ENCODE assay signal across 14 mouse cellular contexts in the genomic region with DNA sequence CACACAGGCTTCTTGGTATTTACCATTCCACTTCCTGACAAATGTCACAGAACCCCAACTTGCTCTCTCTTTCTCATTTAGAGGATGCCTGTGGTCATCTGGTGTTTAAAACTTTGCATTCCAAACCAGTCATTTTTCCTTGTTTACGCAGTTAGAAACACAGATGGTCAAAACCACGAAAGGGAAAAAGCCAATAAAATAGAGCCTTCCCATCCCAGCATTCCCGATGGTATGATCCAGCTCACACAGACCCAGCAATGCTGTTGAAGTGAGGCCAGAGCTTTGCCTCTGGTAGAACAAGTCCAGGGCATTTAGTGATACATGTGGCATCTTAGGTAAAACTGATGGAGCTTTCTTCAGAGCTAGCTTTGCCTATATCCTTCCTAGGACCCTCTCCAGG. TPM values are rescaled to one million over a fixed set of nuclear protein-coding genes. Genes with fewer than 3 reads are reported as not detected.
A peak's percentile ranks its signal among the peaks of the same experiment; 100 is the strongest.
DNase-seq lines count a peak whose midpoint lies in the region; ATAC-seq and TF ChIP-seq lines count a peak whose summit lies in the region.
"Had no signal": no experiment of that assay in that cellular context is flagged by ENCODE, and none has a peak within 500 bp of the region (broad histone marks: within the 10 kb centered on the region; RNA-seq: fewer than 3 reads in every experiment).

No protein-coding gene starts in this region.

- peak overlapping the region; percentile 64 for H3K27ac ChIP-seq in kidney, adult 2 months (ENCODE audit: insufficient read depth, low read depth, low read length)
- no peak overlapping the region for H3K27ac ChIP-seq in kidney, embryonic 16.5 days (ENCODE audit: low read length)
- H3K27ac ChIP-seq in neural tube, embryonic 13.5 days (replicated peaks), result peak overlapping the region; percentile 72
- peak overlapping the region; percentile 58; the same call in 1 of the 2 replicates for H3K27ac ChIP-seq in hindbrain, embryonic 14.5 days
- H3K27ac ChIP-seq in stomach, postnatal 0 days (replicated peaks), result peak overlapping the region; percentile 67; the same call in 1 of the 2 replicates
- H3K27ac ChIP-seq: liver, embryonic 14.5 days had no signal

- WGBS in kidney, adult 2 months, result 56% methylated on average over 3 of the region's 3 CpGs
- WGBS in kidney, embryonic 16.5 days, result 58% methylated on average over 3 of the region's 3 CpGs
- 84% methylated on average over 3 of the region's 3 CpGs for WGBS in neural tube, embryonic 13.5 days
- 85% methylated on average over 3 of the region's 3 CpGs for WGBS in hindbrain, embryonic 14.5 days
- WGBS in stomach, postnatal 0 days, result 32% methylated on average over 3 of the region's 3 CpGs

- no peak overlapping the region for H3K9ac ChIP-seq in kidney, embryonic 16.5 days (replicated peaks; ENCODE audit: low read length)
- H3K9ac ChIP-seq in neural tube, embryonic 13.5 days, result no peak overlapping the region
- no peak overlapping the region for H3K9ac ChIP-seq in hindbrain, embryonic 14.5 days
- H3K9ac ChIP-seq in stomach, postnatal 0 days (ENCODE audit: low read length), result no peak overlapping the region
- H3K9ac ChIP-seq: liver, embryonic 14.5 days had no signal

- H3K4me1 ChIP-seq in kidney, adult 2 months (ENCODE audit: control insufficient read depth, insufficient read depth, low read length), result peaks cover 17% of the 10 kb centered on the region
- H3K4me1 ChIP-seq in kidney, embryonic 16.5 days (ENCODE audit: insufficient read depth, low read length), result no peaks in the 10 kb centered on the region
- peaks cover 9% of the 10 kb centered on the region for H3K4me1 ChIP-seq in neural tube, embryonic 13.5 days (replicated peaks)
- 0 out of 2 replicates have a peak, but pooled peaks cover 3% of the 10 kb centered on the region for H3K4me1 ChIP-seq in hindbrain, embryonic 14.5 days (replicated peaks; ENCODE audit: control insufficient read depth, insufficient read depth, low read length)
- H3K4me1 ChIP-seq in stomach, postnatal 0 days (replicated peaks; ENCODE audit: control insufficient read depth, insufficient read depth), result peaks cover 4% of the 10 kb centered on the region; the same call in 1 of the 2 replicates

- no peak for ATAC-seq in kidney, embryonic 16.5 days (ENCODE audit: low FRiP score, low TSS enrichment)
- no peak for ATAC-seq in neural tube, embryonic 13.5 days (ENCODE audit: low read depth)
- ATAC-seq in hindbrain, embryonic 14.5 days (ENCODE audit: low FRiP score), result no peak
- ATAC-seq in stomach, postnatal 0 days (ENCODE audit: low FRiP score, low TSS enrichment), result peak; percentile 42; the same call in 1 of the 2 replicates
- ATAC-seq in megakaryocyte progenitor cell, adult 5-6 weeks (replicated peaks; ENCODE audit: poor library complexity), result no peak

- no peak overlapping the region for H3K4me2 ChIP-seq in kidney, embryonic 16.5 days (replicated peaks; ENCODE audit: low read depth, low read length)
- no peak overlapping the region for H3K4me2 ChIP-seq in neural tube, embryonic 13.5 days
- H3K4me2 ChIP-seq in hindbrain, embryonic 14.5 days (replicated peaks), result no peak overlapping the region
- no peak overlapping the region for H3K4me2 ChIP-seq in stomach, postnatal 0 days (replicated peaks; ENCODE audit: low read depth)

- TF ChIP-seq EP300 in stomach, postnatal 0 days (optimal IDR thresholded peaks at IDR 0.05), result no peak

- no peak for TF ChIP-seq CTCF in kidney, adult 2 months (conservative IDR thresholded peaks at IDR 0.05; ENCODE audit: insufficient read depth, insufficient read length, low read depth, low read length)
- no peak for TF ChIP-seq CTCF in stomach, postnatal 0 days (IDR thresholded peaks at IDR 0.05; ENCODE audit: low read depth)

- H3K4me3 ChIP-seq in kidney, adult 2 months (ENCODE audit: insufficient read depth, low read depth, low read length), result no peak overlapping the region
- H3K4me3 ChIP-seq in kidney, embryonic 16.5 days (ENCODE audit: low read length), result no peak overlapping the region
- H3K4me3 ChIP-seq in neural tube, embryonic 13.5 days, result no peak overlapping the region
- no peak overlapping the region for H3K4me3 ChIP-seq in hindbrain, embryonic 14.5 days (replicated peaks; ENCODE audit: low read length)
- no peak overlapping the region for H3K4me3 ChIP-seq in stomach, postnatal 0 days (ENCODE audit: low read depth, low read length)

- no peaks in the 10 kb centered on the region for H3K27me3 ChIP-seq in kidney, adult 2 months (replicated peaks; ENCODE audit: control insufficient read depth, insufficient read depth, low read length)
- H3K27me3 ChIP-seq in kidney, embryonic 16.5 days (ENCODE audit: insufficient read depth, low read length), result no peaks in the 10 kb centered on the region
- no peaks in the 10 kb centered on the region for H3K27me3 ChIP-seq in neural tube, embryonic 13.5 days
- H3K27me3 ChIP-seq in hindbrain, embryonic 14.5 days (ENCODE audit: control insufficient read depth, insufficient read depth, low read length), result no peaks in the 10 kb centered on the region
- no peaks in the 10 kb centered on the region for H3K27me3 ChIP-seq in stomach, postnatal 0 days (ENCODE audit: control insufficient read depth, insufficient read depth, low read length)

- no peaks in the 10 kb centered on the region for H3K9me3 ChIP-seq in kidney, embryonic 16.5 days (ENCODE audit: low read length)
- no peaks in the 10 kb centered on the region for H3K9me3 ChIP-seq in neural tube, embryonic 13.5 days
- H3K9me3 ChIP-seq in hindbrain, embryonic 14.5 days (ENCODE audit: control insufficient read depth, low read length), result no peaks in the 10 kb centered on the region
- H3K9me3 ChIP-seq in stomach, postnatal 0 days (ENCODE audit: control insufficient read depth, low read length), result no peaks in the 10 kb centered on the region

- peak; percentile 54 for DNase-seq in kidney, adult 2 months
- no peak for DNase-seq in neural tube, embryonic 10.5 days (ENCODE audit: extremely low spot score, low spot score)
- DNase-seq in hindbrain, embryonic 14.5 days (ENCODE audit: low spot score), result no peak
- DNase-seq in stomach, postnatal 0 days (ENCODE audit: low spot score), result no peak
- DNase-seq in ovary, postnatal 10 days (ENCODE audit: low spot score), result no peak
- DNase-seq: heart, postnatal 10 days; right cerebral cortex, postnatal 14 days; thymus, postnatal 4 days had no signal

- peaks cover 6% of the 10 kb centered on the region for H3K36me3 ChIP-seq in kidney, adult 2 months (ENCODE audit: control insufficient read depth, insufficient read depth, low read length)
- H3K36me3 ChIP-seq in kidney, embryonic 16.5 days (ENCODE audit: insufficient read depth, low read length), result peaks cover 12% of the 10 kb centered on the region
- peaks cover 17% of the 10 kb centered on the region for H3K36me3 ChIP-seq in neural tube, embryonic 13.5 days
- peaks cover 9% of the 10 kb centered on the region for H3K36me3 ChIP-seq in hindbrain, embryonic 14.5 days (replicated peaks; ENCODE audit: control insufficient read depth, insufficient read depth)
- H3K36me3 ChIP-seq in stomach, postnatal 0 days (ENCODE audit: control insufficient read depth, insufficient read depth, low read length), result peaks cover 3% of the 10 kb centered on the region; the same call in 1 of the 2 replicates

- no peak for TF ChIP-seq POLR2A in kidney, adult 2 months (IDR thresholded peaks at IDR 0.05; ENCODE audit: low read depth, low read length)

RNA-seq across cellular contexts. Expression of a gene that starts 47.7 kb away (rescaled TPM):
- polyA plus RNA-seq in kidney, adult 2 months (2012; rRNA removed), result not detected in 2 replicates
- not detected in 2 replicates for polyA plus RNA-seq in kidney, embryonic 16.5 days (2015; fragmentation: Nextera tagmentation; extraction: Ambion mirVana)
- polyA plus RNA-seq in neural tube, embryonic 13.5 days (2015; fragmentation: Nextera tagmentation; extraction: Ambion mirVana), result not detected in 2 replicates
- polyA plus RNA-seq in hindbrain, embryonic 14.5 days (2014; fragmentation: Nextera tagmentation; extraction: Ambion mirVana), result not detected in 2 replicates
- polyA plus RNA-seq in stomach, postnatal 0 days (2015; fragmentation: Nextera tagmentation; extraction: Ambion mirVana), result not detected in 2 replicates
- total RNA-seq in megakaryocyte progenitor cell, adult 5-6 weeks (2015), result not detected in 2 replicates
- not detected in 2 replicates for total RNA-seq in megakaryocyte progenitor cell, adult 5-6 weeks (2017)
- total RNA-seq: gastrocnemius, adult 8-10 months; heart, postnatal 10 days; layer of hippocampus, postnatal 25 days had no signal
- polyA plus RNA-seq: liver, embryonic 14.5 days had no signal
